Mouse (Mus musculus) liver, embryonic 14.5 days (tissue): Measurements from ENCODE around the gene Eml5. TPM values are rescaled to one million over a fixed set of nuclear protein-coding genes. Genes with fewer than 3 reads are reported as not detected.

Experiments
- ATAC-seq: fragments of 200-750 bp; cut with Nextera tagmentation; 2 replicates; pipeline ENCODE4 v1.8.0; 2017; ENCODE audit warnings: moderate number of reproducible peaks, mild to moderate bottlenecking, moderate library complexity; ENCODE audit not compliant: insufficient read depth
- DNase-seq, 3 experiments: peaks; one replicate each; pipeline ENCODE4 v3.0.0-alpha.2; 2012 to 2013; ENCODE audit warnings: low read depth in 3 of 3, low spot score in 3 of 3
- H3K27ac ChIP-seq: fragments of 300-500 bp; sonication (generic); 2 replicates; pipeline ENCODE4 v1.5.1; 2014; ENCODE audit warnings: moderate library complexity, mild to moderate bottlenecking, control low read depth, inconsistent platforms
- H3K27me3 ChIP-seq: fragments of 300-500 bp; sonication (generic); 2 replicates; pipeline ENCODE4 v1.6.1; 2014; ENCODE audit warnings: mild to moderate bottlenecking, low read length, moderate library complexity; ENCODE audit not compliant: control insufficient read depth, insufficient read depth
- H3K36me3 ChIP-seq: fragments of 300-500 bp; sonication (generic); replicated peaks from 2 replicates; pipeline ENCODE4 v1.6.1; 2014; ENCODE audit warnings: low read depth; ENCODE audit not compliant: control insufficient read depth, insufficient read depth
- H3K4me1 ChIP-seq, 2 experiments: fragments of 200-500 bp in 1 of 2; fragments of 300-500 bp in 1 of 2; sonication (generic) in 1 of 2; replicated peaks; 2 replicates each; pipeline ENCODE4 v1.6.1; 2012 to 2014; ENCODE audit warnings: antibody characterized with exemption in 1 of 2, inconsistent platforms in 1 of 2, low read length in 1 of 2; ENCODE audit not compliant: control insufficient read depth in 2 of 2, insufficient read depth in 2 of 2
- H3K4me2 ChIP-seq: fragments of 300-500 bp; sonication (generic); 2 replicates; pipeline ENCODE4 v1.6.1; 2014; ENCODE audit warnings: low read depth, mild to moderate bottlenecking, control low read depth, moderate library complexity
- H3K4me3 ChIP-seq, 2 experiments: fragments of 200-500 bp in 1 of 2; fragments of 300-500 bp in 1 of 2; sonication (generic) in 1 of 2; 2 replicates each; pipeline ENCODE4 v1.5.1; 2012 to 2014; ENCODE audit warnings: low read depth in 2 of 2, low read length in 2 of 2, mild to moderate bottlenecking in 2 of 2, control low read depth in 1 of 2, inconsistent platforms in 1 of 2, moderate library complexity in 1 of 2; ENCODE audit not compliant: insufficient read depth in 1 of 2
- H3K9ac ChIP-seq: fragments of 300-500 bp; sonication (generic); replicated peaks from 2 replicates; pipeline ENCODE4 v1.6.1; 2014; ENCODE audit warnings: mild to moderate bottlenecking, control low read depth, moderate library complexity
- H3K9me3 ChIP-seq: fragments of 300-500 bp; sonication (generic); 2 replicates; pipeline ENCODE4 v1.6.1; 2016; ENCODE audit warnings: low read length, mixed read lengths; ENCODE audit not compliant: control insufficient read depth
- CTCF ChIP-seq: IDR thresholded peaks from 2 replicates; pipeline ENCODE4 v1.5.1; 2016; ENCODE audit warnings: antibody characterized with exemption, low read depth, control low read depth
- EP300 ChIP-seq: IDR thresholded peaks from 2 replicates; pipeline ENCODE4 v1.6.1; 2016; ENCODE audit warnings: antibody characterized with exemption, low read depth
- WGBS: fragments of 180-500 bp; shearing (Covaris S2); extraction: QIAGEN DNeasy Blood & Tissue Kit; methylation state at CpG from one replicate; pipeline ENCODE4 v1.1.7; 2014; ENCODE audit not compliant: insufficient replicate concordance; 5-methylcytosine and 5-hydroxymethylcytosine counted together
- polyA plus RNA-seq, 2 experiments: library from polyadenylated mRNA; depleted of rRNA in 1 of 2; stranded (reverse) in 1 of 2; unstranded in 1 of 2; fragments of >200 nt; fragmentation: Nextera tagmentation in 1 of 2; extraction: Ambion mirVana in 1 of 2; gene quantifications; 2 replicates each; pipeline versions ENCODE4 v1.2.1 to v1.2.3; 2012 to 2014

Gene Eml5
- polyA plus RNA-seq, 2 experiments = 0.22 to 1.1 TPM

DNA sequence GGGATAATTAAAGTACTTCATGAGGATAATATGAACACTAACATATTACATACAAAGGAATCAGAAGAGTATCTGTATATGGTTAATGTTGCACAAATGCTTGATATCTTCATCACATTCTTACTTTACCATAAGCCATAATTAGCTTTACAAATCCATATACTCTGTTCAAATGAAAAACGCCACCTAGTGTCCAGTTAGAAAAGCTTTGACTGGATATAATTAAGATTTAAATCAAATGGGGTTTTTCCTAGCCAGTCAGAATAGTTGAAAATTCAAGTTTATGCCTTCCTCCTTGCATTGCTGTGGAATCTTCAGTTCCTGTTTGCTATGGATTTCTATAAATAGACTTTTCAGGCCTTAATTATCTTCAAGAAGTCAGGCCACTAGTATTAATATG, 16.8 kb downstream of the Eml5 start:
- no peak overlapping the region for H3K4me2 ChIP-seq
- TF ChIP-seq EP300 (no peak), CTCF (peak; percentile 23; the same call in 1 of the 2 replicates)
- WGBS = 0% methylated on average over 1 of the region's 1 CpGs
- H3K27me3 ChIP-seq = no peaks in the 10 kb centered on the region
- no peaks in the 10 kb centered on the region for H3K9me3 ChIP-seq
- H3K4me1 ChIP-seq = no peaks in the 10 kb centered on the region
- no peak overlapping the region for H3K9ac ChIP-seq
- no peak overlapping the region for H3K27ac ChIP-seq
- no peaks in the 10 kb centered on the region for H3K36me3 ChIP-seq
- H3K4me3 ChIP-seq = no peak overlapping the region
- ATAC-seq (no peak), DNase-seq (peak in 1 of 3 experiments; percentile 9)

DNA sequence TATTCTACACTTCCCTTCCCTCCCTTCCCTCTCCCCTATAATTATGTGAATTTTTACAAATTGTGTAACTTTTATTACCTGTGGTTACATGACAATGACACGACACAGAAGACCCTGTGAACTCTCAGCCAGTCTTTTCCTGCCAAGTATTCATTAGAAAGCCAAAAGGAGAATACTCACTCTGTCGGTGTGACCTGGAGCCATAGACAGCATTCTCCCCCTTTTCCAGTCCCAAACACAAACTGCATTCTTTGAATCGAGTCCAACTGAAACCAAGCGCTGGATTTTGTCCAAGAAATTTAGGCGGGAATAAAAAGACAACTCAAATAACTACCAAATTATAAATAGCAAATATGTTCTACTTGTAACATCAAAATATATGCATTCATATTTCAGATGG, 19.5 kb downstream of the Eml5 start:
- no peak overlapping the region for H3K4me3 ChIP-seq
- H3K9me3 ChIP-seq = no peaks in the 10 kb centered on the region
- no peak overlapping the region for H3K4me2 ChIP-seq
- ATAC-seq = no peak
- 64% methylated on average over 5 of the region's 5 CpGs for WGBS
- no peaks in the 10 kb centered on the region for H3K27me3 ChIP-seq
- no peak for DNase-seq
- H3K9ac ChIP-seq = no peak overlapping the region
- H3K27ac ChIP-seq = no peak overlapping the region
- no peaks in the 10 kb centered on the region for H3K36me3 ChIP-seq
- no peak for TF ChIP-seq CTCF
- TF ChIP-seq EP300 = no peak
- H3K4me1 ChIP-seq = no peaks in the 10 kb centered on the region

DNA sequence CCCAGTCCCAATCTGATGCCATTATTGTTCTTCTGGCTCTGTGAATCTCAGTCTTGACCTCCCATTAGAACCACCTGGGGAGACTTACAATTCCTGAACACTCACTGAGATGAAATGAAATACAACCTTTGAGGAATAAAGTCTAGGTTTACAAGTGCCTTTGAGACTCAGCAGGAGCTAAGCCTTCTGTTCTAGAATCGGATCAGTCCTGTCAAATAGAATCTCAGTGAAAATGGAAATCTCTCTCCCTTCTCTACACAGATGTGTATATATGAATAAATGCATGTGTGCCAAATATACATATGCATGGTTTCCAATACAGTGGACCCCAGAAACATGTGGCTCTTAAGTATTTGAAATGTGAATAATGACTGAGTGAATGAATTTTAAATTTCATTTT, 22.6 kb downstream of the Eml5 start:
- no peaks in the 10 kb centered on the region for H3K4me1 ChIP-seq
- no peak overlapping the region for H3K27ac ChIP-seq
- ATAC-seq = no peak
- no peaks in the 10 kb centered on the region for H3K27me3 ChIP-seq
- no peaks in the 10 kb centered on the region for H3K9me3 ChIP-seq
- H3K9ac ChIP-seq = no peak overlapping the region
- no peaks in the 10 kb centered on the region for H3K36me3 ChIP-seq
- TF ChIP-seq EP300 (no peak), CTCF (no peak)
- DNase-seq = no peak
- no peak overlapping the region for H3K4me2 ChIP-seq
- H3K4me3 ChIP-seq = no peak overlapping the region
- WGBS = 64% methylated on average over 1 of the region's 1 CpGs

DNA sequence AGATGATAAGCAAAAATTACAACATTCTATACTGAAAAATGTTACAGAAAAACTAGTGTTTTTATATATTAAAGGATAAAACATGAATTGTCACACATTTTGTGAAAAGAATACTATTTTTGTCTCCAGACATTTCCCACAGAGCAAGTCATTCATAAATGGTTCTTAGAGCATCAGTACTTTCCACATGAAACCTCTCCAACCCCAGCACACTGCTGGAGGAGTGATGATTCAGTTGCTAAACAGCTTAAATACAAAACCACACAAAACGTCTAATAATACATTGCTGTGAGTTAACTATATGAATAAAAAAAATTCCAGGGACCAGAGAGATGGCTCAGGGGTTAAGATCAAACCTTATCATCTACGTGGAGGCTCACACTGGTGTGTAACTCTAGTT, 26.1 kb downstream of the Eml5 start:
- H3K4me3 ChIP-seq = no peak overlapping the region
- no peak for DNase-seq
- 49% methylated on average over 2 of the region's 2 CpGs for WGBS
- no peak overlapping the region for H3K9ac ChIP-seq
- no peaks in the 10 kb centered on the region for H3K36me3 ChIP-seq
- H3K4me1 ChIP-seq = no peaks in the 10 kb centered on the region
- no peak overlapping the region for H3K4me2 ChIP-seq
- TF ChIP-seq EP300 = no peak
- TF ChIP-seq CTCF = no peak
- H3K27ac ChIP-seq = no peak overlapping the region
- H3K9me3 ChIP-seq = no peaks in the 10 kb centered on the region
- no peak for ATAC-seq
- H3K27me3 ChIP-seq = no peaks in the 10 kb centered on the region

DNA sequence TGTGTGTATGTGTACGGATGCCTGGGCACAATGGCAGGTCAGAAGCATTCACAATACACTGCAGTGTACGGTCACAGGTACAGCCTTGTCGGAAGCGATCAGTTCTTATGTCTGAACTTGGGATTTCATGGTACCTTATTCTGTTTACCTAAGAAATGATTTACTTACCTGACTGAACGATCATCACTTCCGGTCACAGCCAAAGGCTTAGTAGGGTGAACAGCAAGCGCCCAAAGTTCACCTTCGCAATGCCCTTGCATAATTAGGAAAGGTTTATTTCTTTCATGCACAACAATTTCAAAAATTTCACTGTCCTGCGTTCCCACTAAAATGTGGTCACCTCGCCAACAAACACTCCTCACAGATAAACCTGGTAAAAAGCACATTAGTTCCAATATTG, 28.4 kb downstream of the Eml5 start:
- ATAC-seq (no peak), DNase-seq (no peak)
- no peaks in the 10 kb centered on the region for H3K4me1 ChIP-seq
- H3K4me2 ChIP-seq = no peak overlapping the region
- TF ChIP-seq CTCF (no peak), EP300 (no peak)
- no peak overlapping the region for H3K4me3 ChIP-seq
- H3K27me3 ChIP-seq = no peaks in the 10 kb centered on the region
- H3K27ac ChIP-seq = no peak overlapping the region
- no peaks in the 10 kb centered on the region for H3K9me3 ChIP-seq
- WGBS = 76% methylated on average over 10 of the region's 10 CpGs
- H3K36me3 ChIP-seq = no peaks in the 10 kb centered on the region
- H3K9ac ChIP-seq = no peak overlapping the region

DNA sequence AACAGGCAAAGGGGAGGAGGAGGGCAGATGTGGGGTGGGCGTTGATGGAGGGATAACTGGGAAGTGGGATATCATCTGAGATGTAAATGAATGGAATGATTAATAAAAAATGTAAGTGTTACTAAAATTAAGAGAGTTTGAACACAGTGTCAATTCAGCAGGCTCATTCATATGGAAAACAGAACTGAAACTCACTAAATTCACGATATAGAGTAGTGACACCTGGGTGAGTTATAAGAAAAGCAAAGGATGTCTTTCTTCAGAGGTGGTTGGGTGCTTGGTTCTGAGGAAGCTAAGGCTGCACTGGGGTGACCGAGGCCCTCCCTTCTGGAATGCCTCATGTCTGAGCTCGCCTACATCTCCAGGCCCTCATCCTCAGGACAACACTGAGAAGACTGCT, 37.8 kb downstream of the Eml5 start:
- WGBS = 59% methylated on average over 4 of the region's 4 CpGs
- no peaks in the 10 kb centered on the region for H3K27me3 ChIP-seq
- no peak for TF ChIP-seq CTCF
- no peak for TF ChIP-seq EP300
- H3K4me2 ChIP-seq = no peak overlapping the region
- H3K27ac ChIP-seq = no peak overlapping the region
- no peaks in the 10 kb centered on the region for H3K9me3 ChIP-seq
- no peak overlapping the region for H3K4me3 ChIP-seq
- H3K36me3 ChIP-seq = no peaks in the 10 kb centered on the region
- ATAC-seq (no peak), DNase-seq (no peak)
- H3K9ac ChIP-seq = no peak overlapping the region
- H3K4me1 ChIP-seq = no peaks in the 10 kb centered on the region
